Mouse (Mus musculus) CH12.LX (cell line): Measurements from ENCODE around the gene Gfy. TPM values are rescaled to one million over a fixed set of nuclear protein-coding genes. Genes with fewer than 3 reads are reported as not detected.

ENCODE experiments used
- DNase-seq: peaks from one replicate; pipeline ENCODE4 v3.0.0-alpha.2; 2013; ENCODE audit errors: extremely low read depth
- H3K27ac ChIP-seq: 2 replicates; pipeline ENCODE4 v1.5.1; 2012; ENCODE audit warnings: low read depth, mild to moderate bottlenecking, control low read depth, moderate library complexity; ENCODE audit not compliant: insufficient read depth
- H3K27me3 ChIP-seq: replicated peaks from 2 replicates; pipeline ENCODE3; 2012; ENCODE audit warnings: inconsistent platforms
- H3K36me3 ChIP-seq, 2 experiments: replicated peaks in 1 of 2; 2 replicates each; pipeline versions ENCODE3 to v1.6.1; 2012; ENCODE audit warnings: inconsistent platforms in 1 of 2, low read length in 1 of 2, mild to moderate bottlenecking in 1 of 2, mixed read lengths in 1 of 2, moderate library complexity in 1 of 2; ENCODE audit not compliant: control insufficient read depth in 1 of 2, insufficient read depth in 1 of 2
- H3K4me1 ChIP-seq, 2 experiments: 2 replicates each; pipeline ENCODE4 v1.6.1; 2012; ENCODE audit warnings: inconsistent platforms in 1 of 2, moderate library complexity in 1 of 2; ENCODE audit not compliant: insufficient read depth in 2 of 2, control insufficient read depth in 1 of 2
- H3K4me2 ChIP-seq: 2 replicates; pipeline ENCODE4 v1.6.1; 2012; ENCODE audit warnings: low read depth, mild to moderate bottlenecking, control low read depth; ENCODE audit not compliant: poor library complexity, insufficient read depth, severe bottlenecking
- H3K4me3 ChIP-seq, 3 experiments: fragments of 150-350 bp in 1 of 3; sonication (generic) in 1 of 3; replicated peaks in 1 of 3; 2 replicates each; pipeline versions ENCODE3 to v1.5.1; 2011 to 2012; ENCODE audit warnings: low read depth in 2 of 3, low read length in 2 of 3, mild to moderate bottlenecking in 2 of 3, moderate library complexity in 2 of 3, control low read depth in 1 of 3, improper control_type of control experiment in 1 of 3, inconsistent platforms in 1 of 3, mixed read lengths in 1 of 3; ENCODE audit not compliant: poor library complexity in 1 of 3
- H3K79me2 ChIP-seq: replicated peaks from 2 replicates; pipeline ENCODE4 v1.6.1; 2012; ENCODE audit warnings: mild to moderate bottlenecking, moderate library complexity; ENCODE audit not compliant: control insufficient read depth, poor library complexity, insufficient read depth, severe bottlenecking; ENCODE audit errors: extremely low read depth
- H3K9ac ChIP-seq: 2 replicates; pipeline ENCODE4 v1.6.1; 2012; ENCODE audit warnings: low read depth, mild to moderate bottlenecking, control low read depth, moderate library complexity; ENCODE audit not compliant: insufficient read depth
- H3K9me3 ChIP-seq: replicated peaks from 2 replicates; pipeline ENCODE3; 2012; ENCODE audit warnings: low read length, inconsistent platforms, mixed read lengths
- CTCF ChIP-seq, 2 experiments: IDR thresholded peaks in 1 of 2; conservative IDR thresholded peaks in 1 of 2; 2 replicates each; pipeline ENCODE4 v1.5.1; 2011 to 2012; ENCODE audit warnings: low read depth in 2 of 2, low read length in 2 of 2, improper control_type of control experiment in 1 of 2, inconsistent platforms in 1 of 2, mild to moderate bottlenecking in 1 of 2, moderate library complexity in 1 of 2
- E2F4 ChIP-seq: IDR thresholded peaks from 2 replicates; pipeline ENCODE4 v1.6.1; 2011; ENCODE audit warnings: low read depth, low read length, improper control_type of control experiment; ENCODE audit not compliant: insufficient replicate concordance
- GABPA ChIP-seq: IDR thresholded peaks from 2 replicates; pipeline ENCODE4 v1.6.1; 2012; ENCODE audit warnings: low read depth, low read length, improper control_type of control experiment, inconsistent platforms; ENCODE audit not compliant: insufficient replicate concordance
- HCFC1 ChIP-seq: IDR thresholded peaks from 2 replicates; pipeline ENCODE4 v1.6.1; 2012; ENCODE audit warnings: low read depth, mild to moderate bottlenecking, inconsistent platforms, low read length, improper control_type of control experiment
- IRF4 ChIP-seq: IDR thresholded peaks from 2 replicates; pipeline ENCODE4 v1.6.1; 2014; ENCODE audit warnings: low read depth, mild to moderate bottlenecking, inconsistent platforms, low read length, improper control_type of control experiment
- MAFK ChIP-seq: IDR thresholded peaks from 2 replicates; pipeline ENCODE4 v1.6.1; 2011; ENCODE audit warnings: low read length, improper control_type of control experiment; ENCODE audit not compliant: insufficient replicate concordance
- MAX ChIP-seq: IDR thresholded peaks from 2 replicates; pipeline ENCODE4 v1.6.1; 2011; ENCODE audit warnings: low read length, improper control_type of control experiment
- MYC ChIP-seq: IDR thresholded peaks from 2 replicates; pipeline ENCODE4 v1.6.1; 2011; ENCODE audit warnings: low read depth, mild to moderate bottlenecking, improper control_type of control experiment, low read length
- NELFE ChIP-seq: IDR thresholded peaks from 2 replicates; pipeline ENCODE4 v1.6.1; 2011; ENCODE audit warnings: low read depth, low read length, improper control_type of control experiment
- PAX5 ChIP-seq: IDR thresholded peaks from 2 replicates; pipeline ENCODE4 v1.6.1; 2012; ENCODE audit warnings: low read length, inconsistent platforms, mixed read lengths
- POLR2A ChIP-seq: IDR thresholded peaks from 2 replicates; pipeline ENCODE4 v1.6.1; 2011; ENCODE audit warnings: low read depth, mild to moderate bottlenecking, improper control_type of control experiment, low read length
- POLR2AphosphoS2 ChIP-seq: IDR thresholded peaks from 2 replicates; pipeline ENCODE4 v1.6.1; 2011; ENCODE audit warnings: low read depth, low read length, improper control_type of control experiment
- RAD21 ChIP-seq: IDR thresholded peaks from 2 replicates; pipeline ENCODE4 v1.6.1; 2011; ENCODE audit warnings: low read depth, mild to moderate bottlenecking, low read length, improper control_type of control experiment, moderate library complexity
- SMC3 ChIP-seq: IDR thresholded peaks from 2 replicates; pipeline ENCODE4 v1.6.1; 2011; ENCODE audit warnings: low read depth, low read length, improper control_type of control experiment
- TBP ChIP-seq: conservative IDR thresholded peaks from 2 replicates; pipeline ENCODE4 v1.6.1; 2011; ENCODE audit warnings: low read depth, low read length, improper control_type of control experiment
- TCF12 ChIP-seq: IDR thresholded peaks from 2 replicates; pipeline ENCODE4 v1.6.1; 2014; ENCODE audit warnings: low read depth, mild to moderate bottlenecking, inconsistent platforms, low read length, improper control_type of control experiment
- USF1 ChIP-seq: IDR thresholded peaks from 2 replicates; pipeline ENCODE4 v1.6.1; 2014; ENCODE audit warnings: low read depth, mild to moderate bottlenecking, inconsistent platforms, low read length, improper control_type of control experiment
- ZC3H11A ChIP-seq: IDR thresholded peaks from 2 replicates; pipeline ENCODE4 v1.6.1; 2012; ENCODE audit warnings: low read depth, mild to moderate bottlenecking, inconsistent platforms, low read length, improper control_type of control experiment
- ZNF384 ChIP-seq: IDR thresholded peaks from 2 replicates; pipeline ENCODE4 v1.6.1; 2012; ENCODE audit warnings: low read depth, low read length, improper control_type of control experiment, inconsistent platforms
- dilution Hi-C: fragments of 300-500 bp; cut with MboI; formaldehyde crosslinking; loops from 2 replicates; pipeline ENCODE4 v1.14.3; 2020; ENCODE audit warnings: low sequenced_read_pairs; ENCODE audit not compliant: extremely low pct_unique_long_range_greater_than_20kb, extremely low pct_ligation_motif_present
- in situ Hi-C: fragments of 300-500 bp; cut with MboI; formaldehyde crosslinking; loops from 3 replicates; pipeline ENCODE4 v1.14.3; 2019; ENCODE audit warnings: low sequenced_read_pairs, low pct_ligation_motif_present, low pct_unique_long_range_greater_than_20kb, mixed read lengths
- polyA plus RNA-seq: library from polyadenylated mRNA; unstranded; fragments of >175 nt; gene quantifications from 2 replicates; pipeline ENCODE4 v1.2.1, GENCODE M21; 2012; ENCODE audit warnings: low read depth; ENCODE audit not compliant: insufficient read length
- total RNA-seq, 2 experiments: library from RNA; depleted of rRNA; stranded (reverse); fragments of 300-350 nt in 1 of 2; fragments of >200 nt in 1 of 2; gene quantifications; 2 replicates each; pipeline ENCODE4 v1.2.3; 2012 to 2014

The Gfy gene
- total and polyA plus RNA-seq, 3 experiments = not detected

DNA sequence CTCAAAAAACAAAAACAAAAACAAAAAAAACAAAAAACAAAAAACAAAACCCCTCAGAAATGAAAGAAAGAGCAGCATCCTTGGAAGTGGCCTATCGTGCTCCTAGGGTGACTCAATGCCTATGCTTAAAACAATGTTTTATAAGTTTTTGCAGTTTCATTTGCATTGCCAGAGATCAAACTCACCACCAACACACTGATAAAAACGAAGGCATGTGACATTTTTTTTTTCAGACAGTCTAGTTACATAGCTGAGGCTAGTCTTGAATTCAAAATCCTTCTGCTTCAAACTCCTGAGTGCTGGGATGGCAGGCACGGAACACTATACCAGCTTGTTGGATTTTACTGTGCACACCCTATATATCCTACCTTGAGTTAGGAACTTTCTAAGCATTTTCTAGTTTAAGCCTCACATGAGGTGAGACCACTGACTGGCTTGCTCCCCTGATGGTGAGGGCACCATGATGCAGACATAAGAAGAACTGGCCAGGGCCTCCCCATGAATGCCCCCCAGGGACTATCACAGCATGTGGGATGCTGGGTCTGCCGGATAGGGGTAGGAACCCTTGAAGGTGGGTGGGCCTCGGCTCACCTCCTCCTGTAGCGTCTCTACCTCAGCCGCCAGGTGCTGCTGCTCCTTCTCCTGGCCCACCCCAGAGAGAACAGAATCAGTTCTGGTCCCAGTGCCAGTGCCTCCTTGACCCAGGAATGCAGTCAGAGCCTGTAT, 13.4 kb upstream of the Gfy start:
- Histone ChIP-seq H3K4me3 (no peak overlapping the region), H3K79me2 (no peaks in the 10 kb centered on the region), H3K4me1 (peaks cover 0 to 20% of the 10 kb centered on the region in 2 experiments; a peak in 3 of 4 replicates), H3K27me3 (peaks cover 85% of the 10 kb centered on the region), H3K9ac (no peak overlapping the region), H3K27ac (no peak overlapping the region), H3K9me3 (no peaks in the 10 kb centered on the region), H3K36me3 (no peaks in the 10 kb centered on the region), H3K4me2 (no peak overlapping the region)
- DNase-seq = no peak
- TF ChIP-seq SMC3 (no peak), MYC (no peak), USF1 (no peak)
- dilution Hi-C loops (no loop called here), in situ Hi-C loops (no loop called here)

DNA sequence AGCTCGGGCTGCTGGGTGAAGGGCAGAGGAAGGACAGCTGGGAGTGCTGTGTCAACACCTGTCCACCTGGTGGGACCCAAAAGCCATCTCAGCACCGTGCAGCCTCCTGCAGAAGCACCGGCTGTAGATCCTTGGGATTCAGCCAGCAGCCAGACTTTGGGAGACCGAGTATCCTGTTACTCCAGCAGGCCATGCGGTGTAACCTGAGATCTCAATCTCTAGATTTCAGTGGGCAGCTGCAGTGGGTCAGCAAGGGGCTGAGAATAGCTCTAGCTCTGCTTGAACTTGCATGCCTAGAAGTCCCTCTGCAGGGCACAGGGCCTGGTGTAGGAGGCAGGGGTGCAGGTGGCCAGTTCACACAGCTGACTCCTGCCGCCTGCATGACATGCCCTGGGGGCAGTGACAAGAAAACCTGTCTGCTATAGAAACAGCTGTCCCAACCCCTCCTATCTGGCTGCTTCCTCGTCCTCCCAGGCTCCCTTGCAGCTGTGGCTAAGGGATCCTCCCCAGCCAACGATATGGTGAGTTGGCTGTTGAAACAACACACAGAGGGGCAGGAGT, 12.5 kb upstream of the Gfy start:
- Histone ChIP-seq H3K27me3 (peaks cover 87% of the 10 kb centered on the region), H3K4me3 (no peak overlapping the region), H3K36me3 (no peaks in the 10 kb centered on the region), H3K27ac (no peak overlapping the region), H3K79me2 (no peaks in the 10 kb centered on the region), H3K9ac (no peak overlapping the region), H3K4me1 (peaks cover 0 to 20% of the 10 kb centered on the region in 2 experiments; a peak in 3 of 4 replicates), H3K4me2 (no peak overlapping the region), H3K9me3 (no peaks in the 10 kb centered on the region)
- TF ChIP-seq TCF12 (no peak), TBP (no peak)
- in situ Hi-C loops (no loop called here), dilution Hi-C loops (no loop called here)
- DNase-seq = no peak

DNA sequence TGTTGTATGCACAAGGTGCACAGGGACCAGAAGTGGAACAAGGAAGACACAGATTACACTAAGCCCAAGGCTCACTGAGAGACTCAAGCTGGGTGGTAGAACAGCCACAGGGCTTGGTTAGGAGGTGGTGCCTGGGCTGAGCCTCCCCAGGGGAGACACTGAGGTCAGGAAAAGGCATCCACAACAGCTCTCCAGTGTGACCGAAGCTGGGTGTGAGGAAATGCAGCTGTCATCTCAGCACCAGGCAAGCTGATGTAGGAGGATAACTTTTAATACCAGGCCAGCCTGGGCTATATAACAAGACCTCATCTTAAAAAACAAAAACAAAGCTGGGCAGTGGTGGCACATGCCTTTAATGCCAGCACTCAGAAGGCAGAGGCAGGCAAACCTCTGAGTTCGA, 11.8 kb upstream of the Gfy start:
- no peak overlapping the region for H3K9ac ChIP-seq
- no peak for TF ChIP-seq TCF12
- TF ChIP-seq ZC3H11A = no peak
- TF ChIP-seq NELFE = no peak
- no peak for TF ChIP-seq POLR2AphosphoS2
- TF ChIP-seq IRF4 = no peak
- no peak for TF ChIP-seq MAFK
- TF ChIP-seq POLR2A = no peak
- TF ChIP-seq E2F4 = no peak
- TF ChIP-seq HCFC1 = no peak
- TF ChIP-seq GABPA = no peak
- TF ChIP-seq RAD21 = no peak
- TF ChIP-seq MAX = no peak
- TF ChIP-seq ZNF384 = no peak
- TF ChIP-seq TBP = no peak
- no peak for TF ChIP-seq PAX5
- no peak for TF ChIP-seq CTCF (conservative IDR thresholded peaks at IDR 0.05 in 1 of 2, IDR thresholded peaks at IDR 0.05 in 1 of 2; ENCODE audit: low read depth in 2 of 2, low read length in 2 of 2)
- TF ChIP-seq, all 38 proteins: peak for 0
- Histone ChIP-seq H3K79me2 (no peaks in the 10 kb centered on the region), H3K9me3 (no peaks in the 10 kb centered on the region), H3K4me1 (peaks cover 0 to 20% of the 10 kb centered on the region in 2 experiments; a peak in 3 of 4 replicates), H3K36me3 (no peaks in the 10 kb centered on the region), H3K4me3 (no peak overlapping the region), H3K4me2 (no peak overlapping the region), H3K27ac (no peak overlapping the region), H3K27me3 (peaks cover 88% of the 10 kb centered on the region)
- in situ Hi-C loops (no loop called here), dilution Hi-C loops (no loop called here)
- no peak for DNase-seq
